Mouse (Mus musculus) embryo, embryonic 10.5 days (tissue): Measurements from ENCODE around the gene Gm17509.
A peak's percentile ranks its signal among the peaks of the same experiment; 100 is the strongest.

Experiments
- DNase-seq: peaks from one replicate; pipeline ENCODE4 v3.0.0-alpha.2; 2015; ENCODE audit warnings: low spot score

The Gm17509 gene

DNA sequence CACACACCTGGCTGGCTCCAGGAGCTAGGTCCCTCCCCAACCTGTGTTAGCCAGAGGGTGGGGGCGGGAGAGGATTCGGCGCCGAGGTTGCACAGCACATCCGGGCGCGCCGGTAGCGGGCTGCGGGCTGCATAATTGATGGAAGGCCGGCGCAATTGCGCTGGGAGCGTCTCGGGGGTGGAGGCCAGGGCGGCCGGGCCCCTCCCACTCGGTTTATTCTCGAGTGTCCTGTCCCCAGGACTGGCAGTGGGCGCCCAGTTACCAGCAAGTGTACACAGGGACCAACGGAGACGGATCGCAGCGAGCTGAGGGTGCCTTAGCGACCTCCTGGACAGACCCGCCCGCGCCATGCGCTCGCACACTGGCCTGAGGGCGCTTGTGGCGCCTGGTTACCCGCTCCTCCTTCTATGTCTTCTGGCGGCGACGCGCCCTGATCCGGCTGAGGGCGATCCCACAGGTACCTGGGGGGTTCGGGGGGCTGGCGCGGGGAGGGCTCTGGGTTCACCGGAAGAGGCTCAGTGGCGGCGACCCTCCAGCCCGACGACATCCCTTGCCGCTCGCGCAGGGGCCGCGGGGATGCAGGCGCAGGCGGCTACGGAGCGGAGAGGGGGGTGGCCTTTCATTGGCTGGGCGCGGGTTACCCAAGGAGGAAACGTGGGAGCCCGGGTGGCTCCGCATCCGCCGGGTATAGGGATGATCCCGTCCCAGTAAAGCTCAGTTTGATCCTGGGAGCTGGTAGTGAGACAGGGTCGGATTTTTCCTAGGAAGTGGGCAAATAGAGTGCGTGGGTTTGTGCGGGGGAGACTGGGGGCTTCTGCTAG, at the start of gene Gm17509:
Gm17509 (minus strand) TSS at position 575 of the 821 bp plus-strand sequence.
- DNase-seq = peak; percentile 82

DNA sequence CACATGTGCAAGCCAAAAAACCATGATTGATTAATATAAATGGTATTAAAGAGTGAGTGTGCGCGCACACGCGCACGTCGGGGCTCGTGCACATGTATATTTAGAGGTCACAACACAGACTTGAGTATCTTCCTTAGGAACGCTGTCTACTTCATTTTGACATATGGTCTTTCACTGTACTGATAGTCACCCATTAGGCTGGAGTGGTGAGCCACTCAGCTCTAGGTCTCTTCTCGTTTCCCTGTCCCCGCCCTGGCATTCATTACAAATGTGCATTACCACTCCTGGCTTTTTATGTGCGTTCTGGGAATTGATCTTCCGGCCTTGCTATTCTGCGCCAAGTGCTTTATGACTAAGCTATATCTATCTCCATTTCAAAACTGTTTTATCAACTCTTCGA, 47.1 kb upstream of the Gm17509 start:
- DNase-seq = no peak

DNA sequence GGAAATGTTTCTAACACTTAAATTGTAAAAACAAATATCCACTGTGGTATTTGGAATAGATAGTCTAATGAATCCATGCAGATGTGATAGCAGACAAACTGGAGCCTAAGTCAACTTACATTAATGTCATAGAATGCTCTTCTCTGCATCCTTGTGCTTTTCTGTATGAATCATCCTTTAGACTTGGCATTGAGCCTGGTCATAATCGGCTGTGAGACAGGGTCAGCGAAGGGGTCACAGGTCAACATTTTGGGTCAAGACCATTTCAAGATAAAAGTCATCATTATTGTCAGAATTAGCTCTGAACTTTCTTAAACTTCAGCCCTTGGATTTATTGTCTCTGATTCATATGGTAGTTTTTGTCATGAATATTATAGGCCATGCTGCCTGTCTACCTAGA, 45.3 kb upstream of the Gm17509 start:
- DNase-seq = no peak

DNA sequence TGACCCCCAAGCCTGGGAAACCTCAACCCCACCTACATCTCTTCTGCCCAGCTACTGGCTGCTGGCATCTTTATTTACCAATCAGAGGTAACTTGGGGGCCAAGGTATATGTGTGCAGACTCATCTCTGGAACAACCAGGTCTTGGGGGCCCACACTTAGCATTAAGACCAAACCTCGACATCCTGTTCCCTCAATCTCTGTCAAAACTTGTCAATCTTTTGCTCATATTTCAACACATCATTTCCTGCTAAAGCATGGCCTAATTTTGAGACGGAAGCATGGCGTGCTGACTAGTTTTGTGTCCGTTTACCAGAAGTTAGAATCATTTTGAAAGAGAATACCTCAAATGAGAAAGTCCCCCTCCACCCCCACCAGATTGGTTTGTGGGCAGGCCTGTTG, 39.8 kb upstream of the Gm17509 start:
- no peak for DNase-seq

DNA sequence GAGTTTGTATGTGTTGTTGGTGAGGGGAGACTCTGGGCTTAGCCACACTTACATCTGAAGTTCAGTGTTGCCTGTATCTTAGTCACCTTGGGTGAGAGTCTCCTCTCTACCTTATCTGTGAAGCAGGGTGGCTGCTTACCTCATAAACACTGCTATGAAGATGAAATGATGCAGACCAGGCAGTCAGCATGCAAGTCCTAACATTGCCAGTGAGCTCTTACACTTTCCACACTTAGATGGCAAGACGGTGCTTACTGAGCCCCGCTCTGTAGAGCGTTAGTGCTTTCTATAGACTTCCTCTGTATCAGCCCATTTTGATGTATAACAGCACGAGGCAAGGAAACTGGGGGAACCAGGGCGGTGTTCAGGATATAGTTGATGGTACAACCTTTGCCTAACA, 21.7 kb upstream of the Gm17509 start:
- no peak for DNase-seq

GRCm38 (mm10) chr13:117242063-117242462, 21.2 kb upstream of the Gm17509 start:
- DNase-seq = no peak

DNA sequence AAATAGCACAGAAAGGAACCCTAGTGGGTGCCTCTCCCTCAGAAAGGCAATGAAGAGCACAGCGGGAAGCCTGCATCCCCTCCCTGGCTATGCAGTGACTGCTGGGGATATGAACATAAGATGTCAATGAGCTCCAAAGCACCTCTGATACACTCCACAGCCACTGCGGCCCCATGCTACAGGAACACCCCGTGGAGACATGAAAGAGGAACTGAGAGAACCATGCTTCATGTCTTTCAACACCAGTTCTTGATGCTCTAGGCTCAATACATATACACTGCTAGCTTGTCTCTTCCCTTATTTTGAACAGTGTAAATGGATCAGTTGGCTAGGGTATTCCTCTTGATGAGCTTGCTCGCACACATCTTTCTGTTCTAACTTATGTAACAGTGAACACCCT, 16.2 kb upstream of the Gm17509 start:
- DNase-seq = no peak

GRCm38 (mm10) chr13:117235530-117236212, 14.8 kb upstream of the Gm17509 start:
- DNase-seq = peak; percentile 79

- no peak for DNase-seq
These were observed 13.6 kb upstream of the Gm17509 start for GRCm38 (mm10) chr13:117234486-117234885.

- no peak for DNase-seq
These were observed 12.9 kb upstream of the Gm17509 start for GRCm38 (mm10) chr13:117233808-117234207.

- DNase-seq = no peak
These were observed 9.7 kb upstream of the Gm17509 start for GRCm38 (mm10) chr13:117230371-117231110.

- no peak for DNase-seq
These were observed 4.7 kb upstream of the Gm17509 start for GRCm38 (mm10) chr13:117225561-117225960.

- DNase-seq = no peak
These were observed 4.0 kb upstream of the Gm17509 start for GRCm38 (mm10) chr13:117224901-117225300.

DNA sequence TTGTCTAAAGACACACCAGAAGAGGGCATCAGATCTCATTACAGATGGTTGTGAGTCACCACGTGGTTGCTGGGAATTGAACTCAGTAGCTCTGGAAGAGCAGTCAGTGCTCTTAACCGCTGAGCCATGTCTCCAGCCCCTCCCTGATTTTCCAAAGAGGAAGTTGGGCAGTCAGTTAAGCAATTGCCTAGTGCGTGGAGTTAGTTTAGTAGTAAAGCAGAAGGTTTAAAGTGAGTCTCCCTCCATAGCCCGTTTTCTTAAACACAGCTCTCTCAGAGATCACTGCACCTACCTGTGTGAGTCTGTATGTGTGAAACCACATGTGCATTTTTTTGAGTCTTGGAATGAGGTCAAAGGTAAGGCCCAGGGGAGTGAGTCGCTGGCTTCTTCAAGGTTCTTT, 2.2 kb upstream of the Gm17509 start:
- DNase-seq = no peak

- peak; percentile 68 for DNase-seq
These were observed 889 bp downstream of the Gm17509 start for GRCm38 (mm10) chr13:117219871-117220500.

DNA sequence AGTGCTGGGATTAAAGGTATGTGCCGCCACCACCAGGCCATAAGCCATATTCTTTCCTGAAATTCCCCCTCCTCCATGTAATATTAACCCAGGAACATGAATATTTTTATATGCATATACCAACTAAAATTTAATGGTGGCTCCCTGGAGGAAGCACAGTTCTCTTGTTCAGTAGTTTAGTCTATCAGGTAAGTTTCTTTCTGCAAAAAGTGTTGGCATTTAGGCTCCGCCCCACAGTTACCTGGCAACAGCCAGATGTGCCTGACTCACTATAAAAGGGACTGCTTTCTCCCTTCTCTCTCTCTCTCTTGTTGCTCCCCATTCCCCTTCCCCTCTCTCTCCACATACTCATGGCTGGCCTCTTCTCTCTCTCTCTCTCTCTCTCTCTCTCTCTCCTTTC, 2.8 kb downstream of the Gm17509 start:
- no peak for DNase-seq

- no peak for DNase-seq
These were observed 3.3 kb downstream of the Gm17509 start for GRCm38 (mm10) chr13:117217621-117218020.

- DNase-seq = no peak
These were observed 4.0 kb downstream of the Gm17509 start for GRCm38 (mm10) chr13:117216752-117217363.

GRCm38 (mm10) chr13:117216126-117216525, 4.7 kb downstream of the Gm17509 start:
- DNase-seq = peak; percentile 60

DNA sequence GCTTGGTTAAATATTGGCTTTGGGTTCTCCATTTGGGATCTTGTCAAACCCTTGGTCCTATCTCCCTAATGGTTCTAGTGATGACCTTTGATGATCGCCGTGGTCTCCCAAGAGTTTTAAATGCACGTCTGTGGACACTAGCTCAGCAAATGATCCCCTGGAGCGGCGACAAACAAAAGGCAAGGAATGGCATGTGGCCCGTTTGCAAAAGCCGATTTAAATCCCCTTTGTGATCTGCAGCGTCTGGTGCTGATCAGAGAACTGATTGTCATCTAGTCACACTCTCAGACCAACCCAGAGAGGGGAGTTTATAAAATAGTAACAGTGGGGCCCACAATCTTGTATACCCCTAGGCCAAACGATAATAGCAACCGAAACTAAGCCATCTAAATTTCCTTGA, 5.4 kb downstream of the Gm17509 start:
- DNase-seq = peak; percentile 60

- DNase-seq = peak; percentile 50
These were observed 9.4 kb downstream of the Gm17509 start for GRCm38 (mm10) chr13:117211386-117211875.

GRCm38 (mm10) chr13:117208236-117208635, 12.6 kb downstream of the Gm17509 start, which contains the start of gene Emb:
Gene Emb (plus strand): TSS chr13:117208536.
- no peak for DNase-seq
